Mouse (Mus musculus) B cell, adult 2 months (primary cell): ENCODE measurements around the gene Abhd14a.
A peak's percentile ranks its signal among the peaks of the same experiment; 100 is the strongest.
"Not testable (repeated sequence)": the region's sequence is repeated elsewhere in the genome, so short reads cannot be mapped to it uniquely, and the experiment has no call there.

ENCODE experiments used
- DNase-seq, 2 experiments: peaks; one replicate each; pipeline ENCODE4 v3.0.0; 2022

Gene Abhd14a

DNA sequence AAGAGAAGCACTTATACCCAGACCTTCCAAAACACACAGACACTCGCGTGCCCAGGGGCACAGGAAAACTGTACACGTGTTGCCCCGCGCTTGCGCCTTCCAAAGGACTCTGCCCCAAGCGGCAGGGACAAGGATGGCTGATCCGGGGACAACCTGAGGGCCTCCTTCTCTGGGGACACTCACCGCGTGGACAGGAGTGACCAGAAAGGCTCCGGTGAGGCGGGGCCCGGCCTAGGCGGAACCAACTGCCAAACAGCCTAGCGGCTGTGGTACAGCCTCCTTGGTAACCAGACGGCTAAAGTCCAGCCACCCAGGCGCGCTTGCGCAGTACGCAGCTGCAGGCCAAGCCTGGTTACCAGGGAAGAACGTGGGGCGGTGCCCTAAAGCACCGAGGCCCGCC lies at the start of gene Abhd14a, which contains the start of gene Abhd14b:
Gene Abhd14a, minus strand, starts transcription at position 331 of the 400 bp plus-strand sequence.
Gene Abhd14b, plus strand, starts transcription at position 112 of the 400 bp plus-strand sequence.
- DNase-seq = peak; percentile 76 to 80

DNA sequence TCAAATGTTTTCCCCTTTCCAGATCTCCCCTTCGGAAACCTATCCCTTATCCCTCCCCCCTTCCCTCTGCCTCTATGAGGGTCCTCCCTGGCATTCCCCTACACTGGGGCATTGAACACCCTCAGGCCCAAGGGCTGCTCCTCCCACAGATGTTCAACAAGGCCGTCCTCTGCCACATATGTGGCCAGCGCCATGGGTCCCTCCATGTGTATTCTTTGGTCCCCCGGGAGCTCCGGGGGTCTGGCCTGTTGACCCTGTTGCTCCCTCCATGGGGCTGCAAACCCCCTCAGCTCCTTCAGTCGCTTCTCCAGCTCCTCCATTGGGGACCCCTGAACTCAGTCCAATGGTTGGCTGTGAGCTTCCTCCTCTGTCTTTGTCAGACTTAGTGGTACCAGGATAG lies 40.1 kb upstream of the Abhd14a start:
- not testable (repeated sequence) for DNase-seq

DNA sequence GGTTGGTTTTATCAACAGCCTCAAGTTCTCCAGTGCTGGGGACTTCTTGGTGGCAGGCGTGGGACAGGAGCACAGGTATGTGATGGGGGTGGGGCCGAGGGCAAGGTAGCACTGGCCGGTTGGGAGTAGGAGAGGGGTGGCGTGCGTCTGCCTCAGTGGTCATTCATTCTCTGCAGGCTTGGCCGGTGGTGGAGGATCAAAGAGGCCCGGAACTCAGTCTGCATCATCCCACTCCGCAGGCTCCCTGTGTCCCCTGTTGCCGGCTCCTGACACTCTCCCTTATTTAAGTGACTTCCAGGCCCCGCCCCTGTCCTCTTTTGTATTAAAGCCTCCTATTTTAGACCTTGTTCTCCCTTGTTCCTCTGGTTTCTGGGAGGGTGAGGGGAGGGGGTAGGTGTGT lies 37.6 kb upstream of the Abhd14a start:
- DNase-seq = no peak

DNA sequence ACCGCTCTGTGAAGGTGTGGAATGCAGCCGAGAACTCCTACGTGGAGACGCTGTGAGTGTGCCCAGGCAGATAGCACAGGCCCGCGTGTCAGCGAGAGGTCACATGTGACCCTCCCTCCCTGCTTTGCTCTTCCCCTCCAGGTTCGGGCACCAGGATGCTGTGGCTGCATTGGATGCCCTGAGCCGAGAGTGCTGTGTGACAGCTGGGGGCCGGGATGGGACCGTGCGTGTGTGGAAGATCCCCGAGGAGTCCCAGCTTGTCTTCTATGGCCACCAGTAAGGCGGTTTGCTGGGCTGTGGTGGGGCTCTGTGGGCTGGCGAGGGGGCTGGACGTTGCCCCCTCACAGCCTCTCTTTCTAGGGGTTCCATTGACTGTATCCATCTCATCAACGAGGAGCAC lies 36.1 kb upstream of the Abhd14a start:
- DNase-seq = no peak

DNA sequence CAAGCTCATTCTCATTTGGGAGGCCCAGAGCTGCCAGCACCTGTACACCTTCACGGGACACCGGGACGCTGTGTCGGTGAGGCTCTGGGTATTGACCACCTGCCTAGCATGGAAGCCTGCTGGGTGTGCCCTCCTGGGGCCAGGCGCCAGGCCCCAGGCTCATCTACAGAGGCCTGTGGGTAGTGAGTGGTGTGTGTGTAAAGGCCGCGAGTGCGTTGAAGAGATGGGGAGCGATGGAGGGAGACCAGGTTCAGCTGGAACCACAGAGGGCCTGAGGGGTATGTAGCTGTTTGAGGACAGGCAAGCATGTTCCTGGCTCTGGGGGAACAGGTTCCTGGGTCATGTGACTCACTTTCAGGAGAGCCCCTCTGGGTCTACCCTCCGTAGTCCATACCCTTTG lies 35.7 kb upstream of the Abhd14a start:
- no peak for DNase-seq

DNA sequence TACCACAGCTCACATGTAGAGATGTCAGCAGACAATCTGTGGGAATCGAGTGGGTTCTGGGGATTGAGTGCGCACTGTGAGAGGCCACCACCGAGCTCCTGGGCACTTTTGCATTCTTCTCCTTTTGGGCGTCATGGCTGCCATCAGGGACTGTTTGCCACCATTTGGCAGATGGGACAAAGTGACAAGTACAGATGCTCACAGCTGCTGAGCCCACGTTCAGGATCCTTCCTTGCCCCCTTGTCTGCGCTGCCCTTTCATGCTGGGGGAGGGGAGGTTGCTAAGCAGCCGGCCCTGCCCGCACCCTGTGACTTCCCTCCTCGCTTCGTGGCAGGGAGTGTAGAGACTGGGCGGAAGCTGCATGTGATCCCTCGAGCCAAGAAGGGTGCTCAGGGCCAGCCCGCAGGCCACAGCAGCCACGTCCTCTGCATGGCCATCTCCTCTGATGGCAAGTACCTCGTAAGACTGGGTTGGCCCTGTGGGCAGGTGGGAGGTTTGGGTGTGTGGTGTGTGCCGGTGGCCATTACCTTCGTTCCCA lies 35.2 kb upstream of the Abhd14a start:
- DNase-seq = no peak

DNA sequence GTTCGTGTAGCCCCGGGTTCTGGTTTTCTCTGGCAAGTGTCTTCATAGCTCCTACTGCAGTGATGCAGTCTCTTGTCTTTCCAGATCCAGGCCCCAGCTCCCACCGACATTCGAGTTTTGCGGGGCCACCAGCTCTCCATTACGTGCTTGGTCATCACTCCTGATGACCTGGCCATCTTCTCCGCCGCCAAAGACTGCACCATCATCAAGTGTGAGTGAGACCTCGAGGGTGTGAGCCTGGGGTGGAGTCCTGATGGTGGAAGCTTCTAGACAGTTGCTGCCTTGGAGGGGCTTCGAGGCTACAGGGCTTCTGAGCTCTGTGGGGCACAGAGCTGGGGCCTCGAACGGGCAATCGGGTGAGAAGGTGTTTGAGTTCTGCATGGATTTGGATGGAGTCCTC lies 34.2 kb upstream of the Abhd14a start:
- no peak for DNase-seq

DNA sequence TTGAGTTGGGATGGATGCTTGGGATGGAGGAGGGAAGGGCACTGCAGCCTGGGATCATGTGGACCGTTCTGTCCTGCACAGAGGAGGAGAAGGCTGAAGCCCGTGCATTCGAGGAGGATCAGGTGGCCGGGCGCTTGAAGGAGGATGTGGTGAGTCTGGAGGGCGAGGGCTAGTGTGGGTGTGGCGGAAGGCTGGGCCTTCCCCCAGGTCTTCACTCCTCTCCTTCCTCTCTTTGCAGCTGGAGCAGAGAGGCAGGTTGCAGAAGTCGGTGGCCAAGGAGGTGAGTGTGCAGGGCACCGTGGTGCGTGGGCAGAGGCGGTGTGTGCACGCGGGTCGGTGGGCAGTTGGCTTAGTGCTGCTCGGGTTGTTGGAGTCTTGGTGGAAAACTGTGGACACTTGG lies 33.6 kb upstream of the Abhd14a start:
- no peak for DNase-seq

DNA sequence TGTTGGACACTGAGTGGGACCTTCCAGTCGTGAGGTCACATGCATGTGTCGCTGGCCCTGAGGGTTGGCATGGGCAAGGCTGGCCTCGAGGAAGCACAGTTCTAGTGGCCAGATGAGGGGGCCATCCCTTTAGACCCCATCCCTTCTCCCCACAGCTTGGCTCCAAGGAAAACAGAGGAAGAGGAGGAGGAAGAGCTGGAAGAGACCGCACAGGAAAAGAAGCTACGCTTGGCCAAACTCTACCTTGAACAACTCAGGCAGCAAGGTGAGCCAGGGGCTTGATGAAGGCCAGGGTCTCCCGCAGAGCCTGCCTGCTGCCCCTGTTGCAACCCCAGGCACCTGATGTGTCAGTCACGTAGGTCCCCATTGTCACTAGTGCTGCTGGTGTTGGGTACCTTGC lies 33.1 kb upstream of the Abhd14a start:
- no peak for DNase-seq

DNA sequence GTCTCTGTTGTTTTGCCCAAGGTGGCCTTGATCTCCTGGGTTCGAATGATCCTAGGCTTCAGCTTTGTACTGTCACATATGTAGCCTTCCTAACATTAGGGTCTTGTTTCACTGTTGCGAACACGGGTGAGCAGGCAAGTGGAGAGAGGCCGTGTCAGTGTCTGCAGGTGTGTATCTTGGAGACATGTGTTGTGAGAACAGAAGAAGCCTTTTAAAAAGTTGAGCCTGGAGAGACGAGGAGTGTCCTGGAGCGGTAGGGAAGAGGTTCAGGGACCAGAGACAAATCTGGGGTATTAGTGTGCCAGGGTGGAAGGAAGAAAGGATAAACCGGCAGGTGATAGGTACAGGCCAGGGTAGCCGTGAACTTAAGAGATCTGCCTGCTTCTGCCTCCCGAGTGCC lies 30.6 kb upstream of the Abhd14a start:
- DNase-seq = no peak

DNA sequence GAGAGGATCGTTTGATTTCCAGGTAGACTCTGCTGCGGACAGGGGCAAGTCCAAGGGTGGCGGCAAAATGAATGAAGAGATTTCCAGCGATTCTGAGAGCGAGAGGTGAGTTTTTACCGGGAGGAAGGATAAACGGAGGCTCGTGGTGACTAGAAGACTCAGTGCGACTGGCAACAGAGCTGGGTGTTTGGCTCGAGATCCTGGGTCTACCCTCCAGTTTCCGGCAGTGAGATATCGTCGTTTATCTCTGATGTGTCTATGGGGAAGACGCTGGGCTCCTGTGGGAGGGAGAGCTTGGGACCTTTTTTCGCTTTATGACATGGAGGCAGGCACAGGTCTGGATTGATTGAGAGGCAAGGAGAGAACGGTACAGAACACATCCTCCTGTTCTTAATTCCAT lies 30.2 kb upstream of the Abhd14a start:
- no peak for DNase-seq

DNA sequence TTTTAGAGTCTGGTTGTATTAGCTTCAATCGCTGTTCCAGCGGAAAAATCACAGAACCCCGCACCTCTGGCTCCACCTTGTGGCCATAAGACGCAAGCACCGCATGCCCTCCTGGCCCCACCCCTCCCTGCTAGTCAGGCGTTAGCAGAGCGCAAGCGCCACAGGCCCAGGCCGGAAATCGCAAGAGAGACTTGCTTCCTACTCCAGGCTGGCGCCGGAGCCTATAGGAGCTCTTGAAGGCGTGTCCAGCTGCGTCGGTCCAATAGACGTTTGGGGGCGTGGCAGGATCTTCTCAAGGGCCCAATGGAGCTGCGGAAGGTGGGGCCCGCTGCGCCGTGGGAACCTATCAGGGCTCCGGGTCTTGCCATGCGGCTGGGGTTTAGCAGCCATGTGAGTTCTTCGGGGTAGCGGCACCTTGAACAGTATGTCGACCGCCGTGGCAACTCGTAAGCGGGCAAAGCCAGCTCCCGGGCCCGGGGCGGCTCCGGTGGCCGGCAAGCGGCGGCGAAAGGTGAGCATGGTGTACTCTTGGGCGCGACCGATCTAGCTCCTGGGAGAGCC lies 29.5 kb upstream of the Abhd14a start, which contains the start of gene Parp3:
Gene Parp3, minus strand, starts transcription at position 26 of the 561 bp plus-strand sequence.
- peak; percentile 95 to 98 for DNase-seq

DNA sequence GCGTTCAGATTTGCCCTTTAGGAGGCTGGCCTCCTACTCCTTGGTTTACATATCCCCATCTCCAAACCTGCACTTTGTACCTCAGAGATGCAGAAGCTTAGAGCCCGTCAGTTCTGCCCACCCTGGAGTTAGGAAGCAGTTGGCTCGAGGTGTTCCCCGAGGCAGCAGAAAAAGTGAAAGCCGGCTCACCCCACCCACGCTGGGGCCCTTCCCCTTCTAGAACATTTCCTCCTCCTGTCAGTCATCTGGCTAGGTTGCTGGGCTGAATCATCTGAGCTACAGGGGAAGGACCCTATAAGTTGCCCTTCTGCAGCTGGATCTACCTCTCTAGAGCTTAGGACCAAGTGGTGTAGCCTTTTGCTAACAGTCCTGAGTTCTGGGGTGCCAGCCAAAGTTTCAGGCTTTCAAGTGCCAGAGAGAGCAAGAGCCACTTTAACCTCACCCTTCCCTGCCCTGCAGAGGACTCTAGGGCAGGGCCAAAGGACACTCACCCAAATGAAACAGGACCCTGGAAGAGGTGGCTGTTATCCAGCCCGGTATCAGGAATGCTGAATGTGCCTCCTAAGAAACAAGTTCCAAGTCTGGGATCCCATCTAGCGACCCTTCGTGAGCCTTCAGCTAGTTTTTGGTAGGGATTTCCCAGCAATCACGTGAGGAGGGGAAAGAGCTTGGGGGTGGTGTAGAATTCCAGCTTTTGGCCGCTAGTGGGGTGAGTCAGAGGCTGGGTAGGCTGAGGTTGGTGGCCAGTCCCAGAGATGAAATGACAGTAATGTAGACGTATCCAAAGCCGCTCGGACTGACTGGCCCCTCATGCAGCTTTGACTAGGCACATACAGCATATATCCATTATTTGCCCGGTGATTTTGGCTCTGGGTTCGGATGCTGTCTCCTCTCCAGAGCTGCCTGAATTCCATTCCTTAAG lies 28.8 kb upstream of the Abhd14a start:
- peak; percentile 75 to 77 for DNase-seq

DNA sequence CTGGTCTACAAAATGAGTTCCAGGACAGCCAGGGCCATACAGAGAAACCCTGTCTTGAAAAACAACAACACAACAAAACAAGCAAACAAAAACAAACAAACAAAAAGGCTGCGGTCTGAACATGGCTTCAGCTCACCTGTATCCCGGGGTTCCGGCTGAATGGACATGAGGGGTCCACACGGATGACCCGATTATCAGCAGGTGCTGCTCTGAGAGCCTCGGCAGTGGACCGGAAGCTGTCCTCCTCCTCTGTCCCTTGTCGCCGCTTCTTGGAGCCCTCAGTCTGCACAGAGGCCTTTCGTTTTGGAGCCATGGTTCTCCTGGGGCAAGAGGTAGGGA lies 28.2 kb upstream of the Abhd14a start, which contains the start of gene Rrp9:
Gene Rrp9, plus strand, starts transcription at position 301 of the 339 bp plus-strand sequence.
- DNase-seq = no peak

DNA sequence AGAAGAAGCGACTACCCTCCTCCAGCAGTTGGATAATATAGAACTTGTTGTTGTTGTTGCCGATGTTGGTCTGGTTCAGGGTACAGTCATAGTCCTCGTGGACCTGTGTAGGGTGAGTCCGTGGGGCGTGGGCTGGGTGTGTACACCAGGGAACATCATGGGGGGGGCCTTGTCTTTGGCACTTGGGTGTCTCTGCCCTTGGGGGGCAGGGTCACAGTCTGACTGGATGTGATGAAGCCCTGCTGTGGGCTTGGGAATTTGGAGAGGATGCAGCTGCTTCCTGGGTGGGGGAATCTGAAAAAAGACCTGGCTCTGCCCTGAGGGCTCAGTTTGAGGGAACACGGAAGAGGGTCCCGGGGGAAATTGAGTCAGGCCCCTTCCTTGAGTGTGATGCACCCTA lies 27.6 kb upstream of the Abhd14a start:
- DNase-seq = no peak

DNA sequence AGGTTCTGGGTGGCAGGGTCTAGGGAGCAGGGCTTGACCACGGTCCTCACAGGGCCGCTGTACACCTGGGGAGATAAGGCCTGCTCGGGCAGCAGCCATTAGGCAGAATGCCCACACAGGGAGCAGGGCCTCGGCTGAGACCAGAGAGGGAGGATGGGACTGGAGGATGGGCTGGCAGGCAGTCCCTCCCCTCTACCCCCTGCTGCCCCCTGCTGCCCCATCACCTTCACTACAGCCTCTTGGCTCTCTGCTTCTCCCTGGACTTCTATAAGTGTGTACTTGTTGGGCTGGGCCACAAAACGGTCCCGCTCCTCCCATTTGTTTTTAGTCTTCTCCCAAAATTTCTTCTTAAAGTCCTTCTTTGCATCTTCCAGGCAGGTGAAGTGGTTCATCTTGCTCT lies 27.0 kb upstream of the Abhd14a start:
- peak; percentile 75 to 79 for DNase-seq

DNA sequence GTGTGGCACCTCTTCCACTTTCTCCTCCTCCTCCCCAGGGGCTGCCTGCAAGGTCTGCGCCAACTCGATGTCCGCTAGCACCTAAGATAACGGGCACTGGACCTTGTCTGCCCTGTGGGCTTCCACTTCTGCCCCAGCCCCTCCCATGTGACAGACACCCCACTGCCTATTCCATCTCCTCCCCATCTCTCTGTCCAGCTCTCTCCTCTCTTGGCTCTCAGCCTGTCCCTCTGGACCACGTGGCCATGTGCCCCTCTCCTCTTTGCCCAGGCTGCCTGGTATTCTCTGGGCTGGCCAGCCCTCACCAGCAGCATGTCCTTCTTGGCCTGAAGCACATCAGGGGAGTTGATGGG lies 26.3 kb upstream of the Abhd14a start:
- DNase-seq = no peak

DNA sequence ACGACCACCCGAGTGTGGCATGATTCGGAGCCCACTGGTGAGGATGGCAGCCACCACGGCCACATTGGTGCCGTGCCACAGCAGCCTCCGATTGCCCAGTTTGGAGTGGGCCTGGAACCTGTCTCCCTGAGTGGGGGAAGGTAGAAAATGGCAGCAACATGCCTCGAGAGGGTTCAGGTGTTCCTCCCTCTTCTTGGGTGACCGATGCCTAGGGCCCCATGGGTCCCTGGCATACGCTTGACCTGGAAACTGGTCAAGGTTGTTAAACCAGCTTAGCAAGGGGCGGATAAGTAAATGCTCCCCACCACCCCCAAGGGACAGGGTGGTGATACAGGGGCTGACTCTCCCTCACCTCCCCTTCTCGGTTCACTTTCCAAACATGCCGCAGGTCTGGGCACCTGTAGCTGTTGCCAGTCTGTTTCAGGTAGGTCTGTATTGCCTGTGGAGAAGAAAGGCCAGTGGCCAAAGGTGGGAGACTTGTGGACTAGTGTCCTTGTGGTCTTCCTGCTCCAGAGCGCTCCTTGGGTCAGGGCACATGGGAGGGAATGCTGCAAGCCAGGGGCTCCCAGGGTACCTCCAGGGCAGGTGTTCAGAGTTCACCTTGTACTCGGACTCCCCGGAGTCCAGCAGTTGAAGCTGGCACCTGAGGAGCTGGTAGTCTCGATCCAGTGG lies 25.7 kb upstream of the Abhd14a start:
- DNase-seq = no peak

DNA sequence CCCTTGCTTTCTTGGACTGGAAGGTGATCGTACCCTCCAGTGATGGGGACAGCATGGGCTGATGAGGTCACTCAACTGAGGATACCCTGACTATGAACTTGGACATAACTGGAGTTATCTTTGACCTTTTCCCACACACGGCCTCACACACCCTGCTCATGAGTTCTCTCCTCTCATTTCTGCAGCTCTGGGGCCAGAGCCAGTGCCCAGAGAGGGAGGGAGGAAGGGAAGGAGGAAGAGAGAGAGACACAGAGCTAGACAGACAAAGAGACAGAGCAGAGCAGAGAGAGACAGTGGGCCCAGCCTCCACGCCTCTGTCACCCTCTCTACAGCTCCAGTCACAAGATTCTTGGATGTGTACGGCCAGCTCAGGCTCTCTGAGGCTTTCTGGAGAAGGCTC lies 24.8 kb upstream of the Abhd14a start:
- no peak for DNase-seq

DNA sequence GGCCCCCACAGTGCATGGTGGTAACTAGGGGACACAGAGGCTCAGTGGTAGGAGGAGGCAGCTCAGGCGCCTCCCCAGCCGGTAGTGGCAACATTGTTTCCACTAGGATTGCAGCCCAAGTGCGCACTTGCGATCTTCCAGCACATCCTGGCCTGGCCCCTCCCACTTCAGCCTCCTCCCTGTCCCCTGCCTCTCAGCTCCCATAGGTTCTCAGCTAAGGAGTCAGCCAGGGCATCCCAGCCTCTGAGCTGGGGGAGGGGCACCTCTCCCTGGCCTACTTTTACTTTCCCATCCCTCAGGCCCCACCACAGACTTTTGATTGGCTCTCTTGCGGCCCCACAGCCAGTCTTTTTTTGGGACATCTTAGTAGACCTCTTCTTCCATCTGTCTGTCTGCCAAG lies 24.4 kb upstream of the Abhd14a start:
- DNase-seq = no peak

DNA sequence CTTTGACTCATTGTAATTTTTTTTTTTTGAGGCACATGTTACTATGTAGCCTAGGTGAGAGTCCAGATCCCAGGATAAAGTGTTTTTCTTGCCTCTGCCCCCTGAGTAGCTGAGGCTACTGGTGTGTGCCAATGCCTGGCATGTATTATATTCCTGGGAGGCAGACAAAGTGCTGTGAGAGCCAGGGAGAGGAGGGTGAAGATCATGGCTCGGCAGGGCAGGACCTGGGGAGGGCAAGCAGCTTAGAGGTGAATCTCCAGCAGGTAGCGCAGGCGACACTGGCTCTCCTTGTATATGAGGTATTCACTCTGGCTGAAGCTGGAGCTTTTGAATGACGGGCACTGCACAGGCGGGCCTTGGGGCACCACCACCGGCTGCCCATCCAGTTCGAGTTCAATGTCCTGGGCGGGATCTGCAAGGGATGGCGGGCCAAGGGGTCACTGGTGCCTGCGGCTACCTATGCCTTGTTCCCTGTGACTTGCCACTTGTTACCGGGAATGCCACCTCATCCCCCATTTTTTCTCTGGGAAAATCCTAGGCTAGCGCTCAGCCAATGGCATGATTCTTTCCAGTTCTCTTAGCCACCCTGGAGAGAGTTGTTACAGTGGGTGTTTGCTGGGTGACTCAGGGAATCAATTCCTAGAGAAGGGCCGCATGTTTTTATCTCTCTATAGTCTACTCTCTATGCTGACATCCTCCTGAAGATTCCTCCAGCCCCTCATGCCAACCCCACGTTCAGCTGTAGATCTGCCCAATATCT lies 23.7 kb upstream of the Abhd14a start:
- no peak for DNase-seq

DNA sequence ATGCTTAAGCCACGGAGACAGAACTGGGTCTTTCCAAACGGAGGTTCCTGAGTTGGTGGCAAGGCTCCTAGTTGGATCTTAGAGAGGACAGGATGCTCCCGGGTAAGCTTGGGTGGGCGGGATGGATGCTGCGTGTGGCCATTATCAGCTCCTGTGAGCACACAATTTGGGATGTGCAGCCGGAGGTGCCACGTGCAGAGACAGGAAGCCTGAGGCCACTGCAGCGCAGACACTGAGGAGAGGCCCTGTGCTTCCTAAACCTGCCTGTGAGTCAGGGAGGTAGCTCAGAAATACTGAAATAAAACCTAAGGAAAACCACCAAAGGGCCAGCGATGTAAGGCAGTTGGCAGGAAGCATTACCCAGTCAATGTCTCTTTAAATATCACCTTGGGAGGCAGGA lies 22.3 kb upstream of the Abhd14a start:
- no peak for DNase-seq

DNA sequence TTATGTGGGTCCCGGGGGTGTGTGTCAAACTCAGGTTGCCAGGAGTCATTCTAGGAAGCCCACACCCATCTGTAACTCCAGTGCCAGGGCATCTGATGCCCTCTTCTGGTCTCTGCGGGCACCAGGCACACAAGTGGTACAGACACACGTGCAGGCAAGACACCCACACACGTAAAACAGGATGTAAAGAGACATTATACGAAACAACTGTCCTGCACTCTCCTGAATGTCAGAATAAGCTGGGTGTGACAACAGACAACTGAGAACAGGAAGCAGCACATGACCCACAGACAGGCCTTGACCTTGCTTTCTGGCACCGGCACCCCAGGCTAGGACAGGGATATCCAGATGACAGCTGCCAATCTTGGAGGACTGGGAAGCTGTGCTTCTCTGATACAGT lies 21.8 kb upstream of the Abhd14a start:
- DNase-seq = no peak
